Mouse (Mus musculus) testis, postnatal 14 days (tissue): ENCODE data around the gene Kpna2.

Source experiments
- DNase-seq: peaks from one replicate; pipeline ENCODE4 v3.0.0; 2021; ENCODE audit warnings: low spot score

Kpna2 gene

DNA sequence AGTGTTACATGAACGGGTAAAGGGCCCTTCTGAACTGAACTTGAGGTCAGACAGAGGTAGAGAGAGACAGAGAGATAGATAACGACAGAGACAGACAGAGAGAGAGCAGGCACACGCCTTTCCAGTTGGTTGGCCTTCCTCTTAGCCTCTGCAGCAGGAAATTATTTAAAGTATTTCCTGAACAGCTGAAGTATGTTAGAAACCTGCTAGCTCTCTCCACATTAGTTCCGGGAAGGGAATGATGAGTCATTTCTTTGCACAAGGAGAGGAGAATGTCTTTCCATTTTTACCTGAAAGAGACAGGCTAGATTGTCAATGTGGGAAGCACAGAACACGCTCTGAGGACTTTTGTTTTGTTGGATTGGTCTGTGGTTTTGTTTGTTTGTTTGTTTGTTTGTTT is 17.0 kb downstream of the Kpna2 start:
- no peak for DNase-seq

- DNase-seq: no peak
Observed at GRCm38 (mm10) chr11:106981787-106982186, 17.6 kb downstream of the Kpna2 start.

GRCm38 (mm10) chr11:106980455-106980854 is 18.9 kb downstream of the Kpna2 start:
- DNase-seq: peak; percentile 36

DNA sequence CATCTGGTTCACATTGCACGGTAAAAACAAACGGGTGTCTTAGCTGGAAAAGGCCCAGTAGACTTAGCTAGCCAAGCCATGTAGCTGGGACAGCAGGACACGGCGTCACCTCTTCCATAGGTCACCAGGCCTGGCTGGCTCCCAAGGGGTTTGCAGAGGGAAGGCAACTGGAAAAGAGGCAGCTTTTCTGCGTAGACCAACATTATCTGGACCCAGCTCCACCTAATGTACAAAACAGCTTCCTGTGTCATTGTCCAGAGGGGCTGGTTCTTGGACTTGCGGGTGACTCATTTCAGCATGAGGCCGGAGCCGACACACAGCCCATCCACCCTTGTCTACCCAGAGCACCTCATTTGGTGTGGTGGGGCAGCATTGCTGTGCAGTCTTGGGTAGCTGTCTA is 23.1 kb downstream of the Kpna2 start:
- DNase-seq: no peak

- DNase-seq: no peak
Observed at GRCm38 (mm10) chr11:106975419-106976177, 23.7 kb downstream of the Kpna2 start.

GRCm38 (mm10) chr11:106974440-106974839 is 24.9 kb downstream of the Kpna2 start:
- no peak for DNase-seq

DNA sequence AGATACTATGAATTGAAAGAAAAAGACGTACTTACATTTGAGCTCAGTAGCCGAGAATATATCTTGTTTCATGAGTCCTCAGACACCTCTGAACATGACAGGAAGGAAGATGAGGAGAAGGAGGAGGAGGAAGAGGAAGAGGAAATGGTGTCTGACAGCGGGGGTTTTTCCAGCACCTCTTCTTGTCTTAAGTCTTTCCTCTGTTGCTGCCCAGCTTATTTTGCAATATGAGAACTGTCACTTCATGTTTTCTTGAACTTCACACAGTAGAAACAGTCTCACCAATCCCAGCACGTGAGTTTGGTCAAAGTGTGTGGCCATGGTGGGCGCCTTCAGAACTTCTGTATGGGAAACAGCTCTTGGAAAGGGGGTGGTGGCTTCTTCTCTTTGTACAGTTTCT is 26.3 kb downstream of the Kpna2 start:
- DNase-seq: no peak

GRCm38 (mm10) chr11:106969798-106970197 is 29.5 kb downstream of the Kpna2 start:
- DNase-seq: no peak

DNA sequence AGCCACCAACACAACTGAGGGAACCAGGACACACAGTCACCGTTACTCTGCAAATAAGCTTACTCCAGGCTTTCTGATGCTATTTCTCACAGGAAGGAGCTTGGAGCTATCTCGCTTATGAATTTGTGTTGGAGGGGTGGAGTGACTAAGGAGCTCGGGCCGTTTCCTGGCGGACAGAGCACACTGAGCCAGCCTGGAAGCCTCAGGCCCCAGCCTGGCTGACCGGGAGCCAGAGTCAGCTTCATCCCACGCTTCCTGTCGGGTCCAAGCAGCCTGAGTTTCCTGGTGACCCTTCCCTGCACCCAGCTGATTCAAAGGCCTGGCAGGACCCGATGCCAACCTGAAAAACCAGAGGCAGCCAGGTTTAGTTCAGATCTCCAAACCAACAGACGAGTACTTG is 31.7 kb downstream of the Kpna2 start:
- DNase-seq: no peak

DNA sequence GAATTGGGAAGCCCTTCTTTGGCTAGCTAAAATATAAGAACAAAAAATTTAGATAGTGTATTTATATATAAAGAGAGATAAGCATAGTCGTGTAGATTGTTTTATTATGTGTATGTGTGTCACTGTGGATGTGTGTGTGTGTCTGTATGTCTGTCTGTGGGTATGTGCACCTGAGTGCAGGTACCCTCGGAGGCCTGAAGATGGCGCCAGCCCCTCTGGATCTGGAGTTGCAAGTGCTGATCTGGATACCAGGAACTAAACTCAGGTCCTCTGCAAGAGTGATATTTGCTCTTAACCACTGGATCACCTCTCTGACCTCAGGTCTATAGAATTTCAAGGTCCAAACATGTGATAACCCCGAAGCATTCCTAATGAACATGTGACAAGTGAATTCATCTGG is 33.5 kb downstream of the Kpna2 start:
- DNase-seq: no peak

GRCm38 (mm10) chr11:106962310-106962709 is 37.0 kb downstream of the Kpna2 start:
- no peak for DNase-seq

DNA sequence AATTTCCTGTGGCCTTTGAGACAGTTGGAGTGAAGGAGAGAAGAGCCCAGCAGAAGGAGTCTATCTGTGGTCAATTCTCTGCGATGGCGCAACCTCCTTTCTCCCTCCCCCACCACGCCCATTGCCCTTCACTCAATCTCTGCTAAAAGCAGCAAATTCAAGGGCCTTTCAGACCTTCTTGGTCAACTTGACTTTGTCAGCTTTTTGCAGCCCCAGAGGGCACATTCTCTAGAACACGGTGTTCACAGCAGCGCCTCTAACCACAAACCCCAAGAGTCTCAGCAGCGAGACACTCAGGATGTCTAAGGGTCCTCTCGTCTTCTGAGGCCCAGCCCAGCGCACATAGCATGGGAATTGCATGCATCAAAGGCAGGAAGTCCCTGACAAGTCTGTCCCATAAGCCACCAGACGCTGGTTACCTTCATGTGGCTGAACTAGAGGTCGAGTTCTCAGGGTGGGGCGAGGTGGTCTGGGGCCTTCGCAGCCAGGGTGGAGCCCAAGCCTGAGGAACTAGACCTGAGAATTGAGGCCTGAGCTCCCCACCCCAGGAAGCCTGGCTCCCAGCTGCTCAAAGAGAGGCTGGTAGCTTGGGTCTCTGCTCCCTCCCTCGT is 37.8 kb downstream of the Kpna2 start:
- no peak for DNase-seq

DNA sequence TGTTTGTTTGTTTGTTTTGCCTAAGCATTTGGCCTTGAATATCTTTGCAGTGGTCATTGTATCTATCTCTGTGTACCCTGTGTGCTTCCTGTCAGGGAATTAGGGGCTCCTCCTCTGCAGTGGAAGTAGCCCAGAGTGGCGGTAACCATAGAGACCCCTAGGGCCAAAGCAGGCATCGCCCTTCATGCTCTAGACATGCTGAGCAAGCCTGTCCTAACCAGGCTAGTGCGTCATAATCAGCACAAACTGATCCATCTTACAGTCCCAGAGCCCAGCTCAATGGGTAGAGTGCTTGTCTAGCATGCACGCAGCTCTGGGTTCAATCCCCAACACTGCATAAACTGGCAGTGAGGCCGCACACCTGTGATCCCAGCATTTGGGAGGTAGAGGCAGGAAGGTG is 40.2 kb downstream of the Kpna2 start:
- DNase-seq: no peak

- DNase-seq: no peak
Observed at GRCm38 (mm10) chr11:106958407-106959071, 40.8 kb downstream of the Kpna2 start.

- no peak for DNase-seq
Observed at GRCm38 (mm10) chr11:106957271-106957980, 41.9 kb downstream of the Kpna2 start.

- DNase-seq: no peak
Observed at GRCm38 (mm10) chr11:106954566-106954965, 44.8 kb downstream of the Kpna2 start.

DNA sequence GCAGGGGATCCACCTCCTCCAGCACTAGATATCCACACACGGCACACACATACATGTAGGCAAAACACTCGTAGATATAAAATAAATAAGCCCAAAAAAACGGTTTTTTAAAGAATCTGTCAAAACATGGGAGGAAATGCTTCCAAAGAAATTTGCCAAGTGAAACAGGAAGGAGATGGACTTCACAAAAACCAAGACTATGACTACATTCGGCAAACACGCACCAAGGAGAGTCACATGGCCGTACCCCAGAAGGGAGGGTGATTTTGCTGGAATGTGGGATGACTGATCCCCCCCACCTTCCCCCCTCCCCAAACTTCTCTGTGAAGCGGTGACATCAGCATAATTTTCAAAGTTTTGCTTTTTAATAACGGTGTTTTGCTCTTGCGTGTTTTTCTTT is 45.2 kb downstream of the Kpna2 start:
- DNase-seq: no peak
